Mouse (Mus musculus): ENCODE measurements around the gene Actr8. TPM values are rescaled to one million over a fixed set of nuclear protein-coding genes. Genes with fewer than 3 reads are reported as not detected.

The Actr8 gene
- total RNA-seq, 1 experiment, result 54.3 TPM

GRCm38 (mm10) chr14:29971446-29971845 lies 6.7 kb upstream of the Actr8 start:
- Histone ChIP-seq H3K4me3 (ENCODE audit: insufficient read depth in 1 of 2, low read depth in 1 of 2, low read length in 2 of 2, poor library complexity in 1 of 2, severe bottlenecking in 1 of 2) (no peak overlapping the region), H3K9ac (ENCODE audit: insufficient read depth, low read depth, low read length, poor library complexity, severe bottlenecking) (no peak overlapping the region), H3K27ac (ENCODE audit: insufficient read depth, low read depth, low read length, poor library complexity, severe bottlenecking) (no peak overlapping the region), H3K9me3 (ENCODE audit: control insufficient read depth, insufficient read depth, low read depth, low read length) (no peaks in the 10 kb centered on the region), H3K36me3 (ENCODE audit: control insufficient read depth, insufficient read depth, low read length, poor library complexity, severe bottlenecking) (peaks cover 22% of the 10 kb centered on the region), H3K4me1 (ENCODE audit: control insufficient read depth in 2 of 2, insufficient read depth in 2 of 2, low read length in 2 of 2, poor library complexity in 1 of 2) (peaks cover 0 to 4% of the 10 kb centered on the region in 2 experiments; a peak in 1 of 4 replicates)
- in situ Hi-C loops (cut with MboI; ENCODE audit: low sequenced_read_pairs in 2 of 2, unreplicated experiment in 2 of 2), result no loop called here
- DNase-seq (ENCODE audit: low read depth, low spot score), result no peak
- no peak for TF ChIP-seq ZNF384 (IDR thresholded peaks at IDR 0.05; ENCODE audit: low read depth, low read length)
- TF ChIP-seq CHD2 (IDR thresholded peaks at IDR 0.05; ENCODE audit: low read depth, low read length), result no peak

GRCm38 (mm10) chr14:29971993-29972392 lies 6.1 kb upstream of the Actr8 start:
- H3K36me3 ChIP-seq (ENCODE audit: control insufficient read depth, insufficient read depth, low read length, poor library complexity, severe bottlenecking), result peaks cover 22% of the 10 kb centered on the region
- H3K4me3 ChIP-seq (ENCODE audit: insufficient read depth in 1 of 2, low read depth in 1 of 2, low read length in 2 of 2, poor library complexity in 1 of 2, severe bottlenecking in 1 of 2), result no peak overlapping the region
- H3K9me3 ChIP-seq (ENCODE audit: control insufficient read depth, insufficient read depth, low read depth, low read length), result no peaks in the 10 kb centered on the region
- in situ Hi-C loops (cut with MboI; ENCODE audit: low sequenced_read_pairs in 2 of 2, unreplicated experiment in 2 of 2), result no loop called here
- H3K4me1 ChIP-seq (ENCODE audit: control insufficient read depth in 2 of 2, insufficient read depth in 2 of 2, low read length in 2 of 2, poor library complexity in 1 of 2), result peaks cover 0 to 3% of the 10 kb centered on the region in 2 experiments; a peak in 1 of 4 replicates
- no peak for DNase-seq (ENCODE audit: low read depth, low spot score)
- no peak overlapping the region for H3K27ac ChIP-seq (ENCODE audit: insufficient read depth, low read depth, low read length, poor library complexity, severe bottlenecking)
- H3K9ac ChIP-seq (ENCODE audit: insufficient read depth, low read depth, low read length, poor library complexity, severe bottlenecking), result no peak overlapping the region; the same call in 1 of the 2 replicates
- TF ChIP-seq ZNF384 (IDR thresholded peaks at IDR 0.05; ENCODE audit: low read depth, low read length), result no peak

GRCm38 (mm10) chr14:29976927-29977326 lies 1.2 kb upstream of the Actr8 start:
- Histone ChIP-seq H3K36me3 (ENCODE audit: control insufficient read depth, insufficient read depth, low read length, poor library complexity, severe bottlenecking) (peaks cover 25% of the 10 kb centered on the region), H3K27ac (ENCODE audit: insufficient read depth, low read depth, low read length, poor library complexity, severe bottlenecking) (no peak overlapping the region), H3K4me3 (ENCODE audit: insufficient read depth in 1 of 2, low read depth in 1 of 2, low read length in 2 of 2, poor library complexity in 1 of 2, severe bottlenecking in 1 of 2) (no peak overlapping the region), H3K4me1 (ENCODE audit: control insufficient read depth in 2 of 2, insufficient read depth in 2 of 2, low read length in 2 of 2, poor library complexity in 1 of 2) (0 out of 4 replicates have a peak, but pooled peaks cover 0 to 1% of the 10 kb centered on the region in 2 experiments), H3K9me3 (ENCODE audit: control insufficient read depth, insufficient read depth, low read depth, low read length) (no peaks in the 10 kb centered on the region), H3K9ac (ENCODE audit: insufficient read depth, low read depth, low read length, poor library complexity, severe bottlenecking) (no peak overlapping the region)
- in situ Hi-C loops (cut with MboI; ENCODE audit: low sequenced_read_pairs in 2 of 2, unreplicated experiment in 2 of 2), result no loop called here
- no peak for DNase-seq (ENCODE audit: low read depth, low spot score)
- TF ChIP-seq HCFC1 (IDR thresholded peaks at IDR 0.05; ENCODE audit: borderline replicate concordance, insufficient read depth, low read length) (no peak), MAFK (IDR thresholded peaks at IDR 0.05; ENCODE audit: insufficient read depth, low read depth, low read length) (no peak), CHD2 (IDR thresholded peaks at IDR 0.05; ENCODE audit: low read depth, low read length) (no peak), ZC3H11A (IDR thresholded peaks at IDR 0.05; ENCODE audit: borderline replicate concordance, low read depth, low read length) (no peak), ZNF384 (IDR thresholded peaks at IDR 0.05; ENCODE audit: low read depth, low read length) (no peak)

- H3K9ac ChIP-seq (ENCODE audit: insufficient read depth, low read depth, low read length, poor library complexity, severe bottlenecking), result no peak overlapping the region
- peaks cover 34% of the 10 kb centered on the region for H3K36me3 ChIP-seq (ENCODE audit: control insufficient read depth, insufficient read depth, low read length, poor library complexity, severe bottlenecking)
- H3K27ac ChIP-seq (ENCODE audit: insufficient read depth, low read depth, low read length, poor library complexity, severe bottlenecking), result no peak overlapping the region
- no peaks in the 10 kb centered on the region; the same call in 1 of the 2 replicates for H3K9me3 ChIP-seq (ENCODE audit: control insufficient read depth, insufficient read depth, low read depth, low read length)
- H3K4me3 ChIP-seq (ENCODE audit: insufficient read depth in 1 of 2, low read depth in 1 of 2, low read length in 2 of 2, poor library complexity in 1 of 2, severe bottlenecking in 1 of 2), result no peak overlapping the region
- in situ Hi-C loops (cut with MboI; ENCODE audit: low sequenced_read_pairs in 2 of 2, unreplicated experiment in 2 of 2), result no loop called here
- TF ChIP-seq MAFK (IDR thresholded peaks at IDR 0.05; ENCODE audit: insufficient read depth, low read depth, low read length) (no peak), CHD2 (IDR thresholded peaks at IDR 0.05; ENCODE audit: low read depth, low read length) (no peak), HCFC1 (IDR thresholded peaks at IDR 0.05; ENCODE audit: borderline replicate concordance, insufficient read depth, low read length) (no peak), ZC3H11A (IDR thresholded peaks at IDR 0.05; ENCODE audit: borderline replicate concordance, low read depth, low read length) (no peak), ZNF384 (IDR thresholded peaks at IDR 0.05; ENCODE audit: low read depth, low read length) (no peak)
- no peaks in the 10 kb centered on the region for H3K4me1 ChIP-seq (ENCODE audit: control insufficient read depth in 2 of 2, insufficient read depth in 2 of 2, low read length in 2 of 2, poor library complexity in 1 of 2)
- DNase-seq (ENCODE audit: low read depth, low spot score), result peak; percentile 46
Measured at GRCm38 (mm10) chr14:29980447-29981205, 2.5 kb downstream of the Actr8 start.

GRCm38 (mm10) chr14:29986096-29986495 lies 8.0 kb downstream of the Actr8 start:
- Histone ChIP-seq H3K27ac (ENCODE audit: insufficient read depth, low read depth, low read length, poor library complexity, severe bottlenecking) (no peak overlapping the region), H3K36me3 (ENCODE audit: control insufficient read depth, insufficient read depth, low read length, poor library complexity, severe bottlenecking) (peaks cover 72% of the 10 kb centered on the region), H3K9ac (ENCODE audit: insufficient read depth, low read depth, low read length, poor library complexity, severe bottlenecking) (no peak overlapping the region), H3K4me1 (ENCODE audit: control insufficient read depth in 2 of 2, insufficient read depth in 2 of 2, low read length in 2 of 2, poor library complexity in 1 of 2) (no peaks in the 10 kb centered on the region), H3K9me3 (ENCODE audit: control insufficient read depth, insufficient read depth, low read depth, low read length) (no peaks in the 10 kb centered on the region; the same call in 1 of the 2 replicates), H3K4me3 (ENCODE audit: insufficient read depth in 1 of 2, low read depth in 1 of 2, low read length in 2 of 2, poor library complexity in 1 of 2, severe bottlenecking in 1 of 2) (no peak overlapping the region)
- in situ Hi-C loops (cut with MboI; ENCODE audit: low sequenced_read_pairs in 2 of 2, unreplicated experiment in 2 of 2), result no loop called here
- no peak for DNase-seq (ENCODE audit: low read depth, low spot score)
- TF ChIP-seq HCFC1 (IDR thresholded peaks at IDR 0.05; ENCODE audit: borderline replicate concordance, insufficient read depth, low read length), result no peak
- TF ChIP-seq CHD2 (IDR thresholded peaks at IDR 0.05; ENCODE audit: low read depth, low read length), result no peak
- no peak for TF ChIP-seq ZNF384 (IDR thresholded peaks at IDR 0.05; ENCODE audit: low read depth, low read length)
- TF ChIP-seq ZC3H11A (IDR thresholded peaks at IDR 0.05; ENCODE audit: borderline replicate concordance, low read depth, low read length), result no peak
- no peak for TF ChIP-seq MAFK (IDR thresholded peaks at IDR 0.05; ENCODE audit: insufficient read depth, low read depth, low read length)
